Mouse (Mus musculus) erythroblast, adult 5-6 weeks (primary cell): ENCODE measurements around the gene Plagl1. TPM values are rescaled to one million over a fixed set of nuclear protein-coding genes. Genes with fewer than 3 reads are reported as not detected.
A peak's percentile ranks its signal among the peaks of the same experiment; 100 is the strongest.
"Not testable (repeated sequence)": the region's sequence is repeated elsewhere in the genome, so short reads cannot be mapped to it uniquely, and the experiment has no call there.

Experiments
- ATAC-seq: replicated peaks from 2 replicates; pipeline ENCODE4 v1.8.0; 2016; ENCODE audit warnings: moderate number of reproducible peaks, mild to moderate bottlenecking, moderate TSS enrichment, inconsistent platforms; ENCODE audit not compliant: poor library complexity, low FRiP score, severe bottlenecking
- total RNA-seq, 2 experiments: library from RNA; stranded (forward) in 1 of 2; stranded (reverse) in 1 of 2; fragments of 150-400 nt in 1 of 2; fragments of 200-764, 138-1000 nt in 1 of 2; gene quantifications; 2 replicates each; pipeline versions ENCODE4 v1.2.3 to v1.2.4; 2015 to 2017; ENCODE audit warnings: low replicate concordance in 2 of 2

Gene Plagl1
- total RNA-seq (2015; ENCODE audit: low replicate concordance) (0.84 TPM in 1 of 2 replicates, not detected in the other), total RNA-seq (2017; ENCODE audit: low replicate concordance) (under 0.01 TPM in 1 of 2 replicates, not detected in the other)

DNA sequence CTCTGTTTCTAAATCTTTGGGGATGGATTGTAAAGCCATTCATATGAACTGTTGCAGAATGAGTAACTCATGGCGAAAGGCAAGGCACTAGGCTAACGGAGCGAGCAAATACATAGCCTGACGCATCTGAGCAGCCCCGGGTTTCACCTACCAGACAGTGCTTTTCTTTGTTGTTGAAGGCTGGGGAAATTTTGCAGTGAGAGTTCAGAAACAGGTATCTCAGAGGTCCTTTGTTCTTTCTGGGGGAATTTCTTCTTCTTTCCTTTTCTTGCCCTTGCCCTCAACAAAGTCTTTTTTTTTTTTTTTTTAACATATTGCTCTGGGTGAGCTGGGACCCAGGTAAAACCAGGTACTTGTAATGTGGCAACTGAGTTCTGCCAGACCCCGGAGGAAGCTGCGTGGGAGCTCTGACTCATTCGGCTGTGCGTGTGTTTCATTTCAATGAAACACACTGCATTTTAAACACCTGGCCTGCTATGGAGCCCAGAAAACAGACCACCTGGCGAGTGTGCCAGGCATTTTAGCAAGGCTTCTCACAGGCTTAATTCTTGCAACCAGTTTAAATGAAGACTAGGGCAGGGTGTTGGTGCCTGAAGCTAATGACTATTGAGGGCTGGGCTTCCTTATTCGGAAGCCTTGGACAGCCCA, at the start of gene Plagl1:
TSS of gene Plagl1 (plus strand) at position 484 of the 648 bp plus-strand sequence.
- ATAC-seq: no peak

- ATAC-seq: no peak
These were observed 46.3 kb upstream of the Plagl1 start for GRCm38 (mm10) chr10:13014026-13014425.

DNA sequence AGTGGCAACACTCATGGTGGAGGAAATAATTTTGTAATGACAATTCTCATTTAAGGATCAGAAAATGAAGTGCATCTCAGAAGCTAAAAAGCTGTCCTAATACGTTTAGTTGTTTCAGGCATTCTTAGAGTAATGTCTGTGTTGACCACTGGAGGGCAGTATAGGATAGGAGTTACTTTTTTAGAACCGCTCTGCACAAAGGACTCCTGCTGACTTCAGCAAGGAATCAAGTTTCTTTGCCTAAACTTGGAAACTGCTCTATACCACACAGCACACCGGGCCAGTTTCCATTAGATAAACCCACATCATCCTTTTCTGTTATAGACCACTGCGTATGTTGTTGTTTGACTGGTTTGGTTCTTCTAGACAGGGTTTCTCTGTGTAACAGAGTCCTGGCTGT, 43.7 kb upstream of the Plagl1 start:
- peak; percentile 87 for ATAC-seq

GRCm38 (mm10) chr10:13018510-13018909, 41.8 kb upstream of the Plagl1 start:
- ATAC-seq: no peak

- no peak for ATAC-seq
These were observed 41.3 kb upstream of the Plagl1 start for GRCm38 (mm10) chr10:13019026-13019425.

DNA sequence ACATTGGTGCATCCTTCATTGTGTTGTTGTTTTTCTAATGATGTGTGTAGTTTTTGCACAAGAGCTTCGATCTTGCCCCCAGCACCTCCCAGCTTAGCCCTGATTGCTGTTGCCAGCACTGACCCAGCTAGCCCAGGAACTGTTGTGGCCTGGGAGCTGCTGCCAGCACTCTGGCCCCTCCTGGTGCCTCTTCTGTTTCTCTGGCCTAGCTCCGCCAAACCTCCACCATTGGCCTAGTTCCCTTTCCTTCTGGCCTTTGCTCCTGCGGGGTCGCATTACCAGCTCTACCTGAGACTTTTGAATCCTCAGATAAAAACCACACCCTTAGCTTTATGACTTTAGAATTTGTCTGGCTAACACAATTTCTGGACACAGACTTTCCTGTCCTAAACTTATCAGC, 38.2 kb upstream of the Plagl1 start:
- no peak for ATAC-seq

DNA sequence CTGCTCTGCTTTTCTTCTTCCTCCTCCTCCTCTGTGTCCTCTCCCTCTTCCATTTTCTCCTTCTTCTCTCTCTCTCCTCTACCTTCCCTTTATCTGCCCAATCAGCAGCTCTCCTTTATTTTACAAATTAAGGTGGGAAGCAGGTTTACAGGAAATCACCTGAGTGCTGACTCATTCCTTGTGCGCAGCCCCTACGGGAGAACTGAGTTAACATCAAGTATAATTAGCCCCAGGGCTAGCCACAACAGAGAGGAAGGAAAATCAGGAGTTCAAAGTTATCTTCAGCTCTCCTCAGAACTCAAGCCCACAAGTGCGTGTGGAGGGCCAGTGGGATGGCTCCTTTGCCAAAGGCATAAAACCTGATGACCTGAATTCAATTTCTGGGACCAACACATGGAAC, 36.3 kb upstream of the Plagl1 start:
- not testable (repeated sequence) for ATAC-seq

GRCm38 (mm10) chr10:13027702-13028101, 32.6 kb upstream of the Plagl1 start:
- no peak for ATAC-seq

GRCm38 (mm10) chr10:13028215-13028614, 32.1 kb upstream of the Plagl1 start:
- ATAC-seq: no peak

GRCm38 (mm10) chr10:13029416-13029815, 30.9 kb upstream of the Plagl1 start:
- no peak for ATAC-seq

- ATAC-seq: no peak
These were observed 25.0 kb upstream of the Plagl1 start for GRCm38 (mm10) chr10:13035270-13035669.

DNA sequence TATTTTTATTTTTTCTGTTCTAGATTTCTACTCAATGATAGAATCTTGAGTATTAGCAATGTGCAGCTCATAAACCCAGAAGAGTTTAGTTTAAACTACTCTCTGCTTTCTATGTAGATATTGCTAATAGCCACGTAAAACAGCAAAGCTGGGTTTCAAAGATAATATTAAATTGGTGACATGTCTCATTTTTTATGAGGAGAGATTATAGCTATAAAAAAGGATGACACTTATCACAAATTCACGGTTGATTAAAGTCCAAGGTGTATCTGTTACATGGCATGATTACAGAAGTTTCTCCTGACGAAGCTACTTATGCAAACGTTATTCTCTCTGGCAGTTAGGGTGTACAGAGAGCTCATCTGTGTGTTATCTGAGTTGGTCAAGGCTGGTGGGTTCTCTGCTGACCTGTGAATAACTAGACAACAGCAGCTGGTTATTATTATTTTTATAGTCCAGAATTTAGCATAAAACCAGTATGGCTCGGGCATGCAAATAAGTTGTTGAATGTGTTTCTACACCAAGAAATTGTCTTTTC, 20.6 kb upstream of the Plagl1 start:
- no peak for ATAC-seq

GRCm38 (mm10) chr10:13044659-13045058, 15.6 kb upstream of the Plagl1 start:
- no peak for ATAC-seq

- no peak for ATAC-seq
These were observed 12.5 kb upstream of the Plagl1 start for GRCm38 (mm10) chr10:13047816-13048215.

DNA sequence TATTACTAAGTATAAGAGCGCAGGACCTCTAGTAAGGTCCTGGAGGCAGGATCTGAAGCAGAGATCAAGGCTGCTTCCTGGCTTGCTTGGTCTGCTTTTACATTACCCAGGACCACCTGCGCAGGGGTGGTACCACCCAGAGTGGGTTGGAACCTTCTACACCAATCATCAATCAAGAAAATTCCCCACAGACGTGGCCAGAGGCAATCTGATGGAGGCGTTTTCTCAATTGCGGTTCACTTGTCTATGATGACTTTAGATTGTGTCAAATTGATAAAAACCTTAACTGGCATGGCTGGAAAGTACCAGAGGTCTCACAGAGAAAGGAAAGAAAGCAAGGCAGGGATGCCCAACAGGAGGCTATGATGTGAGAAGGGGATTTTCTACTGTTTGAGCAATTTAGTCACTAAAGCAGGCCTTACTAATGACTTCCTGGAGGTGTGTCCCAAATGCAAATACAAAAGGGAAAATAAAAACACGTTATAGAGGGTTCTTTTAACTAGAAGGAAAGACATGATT, 3.4 kb upstream of the Plagl1 start:
- ATAC-seq: no peak

DNA sequence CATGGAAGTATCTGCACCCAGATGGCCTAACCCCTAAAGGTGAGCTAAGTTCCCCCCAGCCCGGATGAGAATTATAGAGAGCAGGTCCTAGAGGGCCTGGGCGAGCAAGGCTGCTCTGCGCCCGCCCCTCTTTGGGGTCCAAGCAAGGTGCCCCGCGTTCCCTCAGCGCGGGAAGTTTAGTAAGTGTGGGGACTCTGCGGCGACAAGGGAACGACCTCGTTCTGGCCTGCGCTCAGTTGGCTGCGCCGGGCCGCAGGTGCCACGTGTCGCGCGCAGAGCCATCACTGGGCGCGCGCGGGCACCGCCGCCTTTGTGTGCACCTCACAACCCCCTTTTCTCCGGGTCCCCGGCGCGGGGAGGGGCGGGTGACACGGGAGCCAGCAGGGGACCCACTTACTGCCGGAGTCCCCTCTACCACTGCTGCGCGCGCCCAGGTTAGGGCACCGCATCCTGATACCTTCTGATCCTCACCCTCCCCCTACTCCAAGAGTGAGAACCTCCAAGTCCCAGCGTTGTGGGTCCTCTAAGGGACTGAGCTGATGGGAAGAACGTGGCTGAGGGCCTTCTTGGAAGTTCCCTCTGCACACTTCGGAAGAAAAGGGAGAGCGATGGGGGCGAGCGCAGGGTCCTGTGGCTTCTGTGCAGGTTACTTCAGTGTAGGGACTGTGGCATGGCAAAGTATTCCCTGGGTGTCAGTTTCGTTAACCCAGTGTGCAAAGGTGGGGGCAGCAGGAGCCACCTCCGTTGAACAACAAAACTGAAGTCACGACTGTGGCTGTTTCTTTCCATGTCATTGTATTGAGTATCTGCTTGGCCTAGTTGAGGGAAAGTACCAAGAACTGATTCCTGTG, 742 bp downstream of the Plagl1 start:
- ATAC-seq: no peak

- ATAC-seq: no peak
These were observed 2.1 kb downstream of the Plagl1 start for GRCm38 (mm10) chr10:13062373-13062772.

DNA sequence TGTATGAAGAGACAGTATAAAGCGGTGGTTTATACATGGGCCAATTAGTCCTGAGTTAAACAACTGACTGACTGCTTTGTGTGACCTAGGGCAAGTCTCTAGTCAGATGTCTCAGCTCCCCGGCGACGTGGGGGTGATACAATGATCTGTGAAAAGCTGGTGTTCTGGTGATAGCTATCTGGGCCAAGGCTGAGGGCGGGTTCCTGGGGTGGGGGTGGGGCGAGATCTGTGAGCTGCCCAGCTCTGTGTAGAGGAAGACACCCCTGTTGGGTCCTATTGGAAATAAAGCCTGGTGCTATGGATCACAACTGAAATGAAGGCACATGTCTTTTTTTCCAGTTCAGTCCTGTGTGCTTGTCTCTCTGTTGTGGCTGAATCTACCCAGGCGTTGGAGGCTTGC, 3.2 kb downstream of the Plagl1 start:
- no peak for ATAC-seq

DNA sequence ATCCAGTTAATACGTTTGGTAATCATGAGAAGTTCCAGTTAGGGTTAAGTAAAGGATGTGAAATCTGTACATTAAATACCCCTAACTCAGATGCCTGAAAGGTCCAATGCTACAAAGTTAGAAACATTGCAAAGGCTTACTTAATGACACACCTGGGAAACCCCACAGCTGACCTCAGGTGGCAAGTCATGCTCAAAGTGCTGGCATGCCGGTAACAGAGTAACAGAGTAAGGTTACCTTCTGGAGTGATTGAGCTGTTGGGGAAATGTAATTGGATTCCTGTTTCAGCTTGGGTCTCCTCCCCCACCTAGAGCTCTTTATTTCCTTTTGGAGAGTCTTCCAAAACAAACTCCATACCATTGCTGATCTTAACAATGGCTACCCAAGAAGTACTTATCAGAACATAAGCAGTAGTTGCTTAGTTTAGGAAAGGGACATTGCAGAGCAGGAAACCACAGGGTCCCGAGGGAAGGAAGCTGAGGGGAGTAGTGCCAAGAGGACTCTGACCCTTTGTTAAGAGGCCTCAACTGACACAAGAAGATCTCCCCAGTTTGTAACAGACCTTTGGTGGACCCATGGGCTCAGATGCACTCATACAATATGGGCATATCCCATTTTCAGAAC, 4.9 kb downstream of the Plagl1 start:
- ATAC-seq: no peak

DNA sequence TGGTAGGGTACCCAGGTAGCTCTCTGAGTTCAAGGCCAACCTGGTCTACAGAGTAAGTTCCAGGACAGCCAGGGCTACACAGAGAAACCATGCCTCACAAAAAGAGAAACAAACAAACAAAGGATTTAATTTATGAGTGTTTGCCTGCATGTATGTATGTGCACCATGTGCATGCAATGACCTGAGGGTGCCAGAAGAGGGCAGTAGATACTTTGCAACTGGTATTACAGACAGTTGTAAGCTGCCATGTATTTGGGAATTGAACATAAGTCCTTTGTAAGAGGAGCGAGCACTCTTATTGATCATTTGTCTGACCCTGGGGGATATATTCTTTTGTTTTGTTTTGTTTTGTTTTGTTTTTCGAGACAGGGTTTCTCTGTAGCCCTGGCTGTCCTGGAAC, 10.7 kb downstream of the Plagl1 start:
- ATAC-seq: no peak
